Comparison of ENCODE assay signal across 17 mouse cellular contexts in the genomic region with DNA sequence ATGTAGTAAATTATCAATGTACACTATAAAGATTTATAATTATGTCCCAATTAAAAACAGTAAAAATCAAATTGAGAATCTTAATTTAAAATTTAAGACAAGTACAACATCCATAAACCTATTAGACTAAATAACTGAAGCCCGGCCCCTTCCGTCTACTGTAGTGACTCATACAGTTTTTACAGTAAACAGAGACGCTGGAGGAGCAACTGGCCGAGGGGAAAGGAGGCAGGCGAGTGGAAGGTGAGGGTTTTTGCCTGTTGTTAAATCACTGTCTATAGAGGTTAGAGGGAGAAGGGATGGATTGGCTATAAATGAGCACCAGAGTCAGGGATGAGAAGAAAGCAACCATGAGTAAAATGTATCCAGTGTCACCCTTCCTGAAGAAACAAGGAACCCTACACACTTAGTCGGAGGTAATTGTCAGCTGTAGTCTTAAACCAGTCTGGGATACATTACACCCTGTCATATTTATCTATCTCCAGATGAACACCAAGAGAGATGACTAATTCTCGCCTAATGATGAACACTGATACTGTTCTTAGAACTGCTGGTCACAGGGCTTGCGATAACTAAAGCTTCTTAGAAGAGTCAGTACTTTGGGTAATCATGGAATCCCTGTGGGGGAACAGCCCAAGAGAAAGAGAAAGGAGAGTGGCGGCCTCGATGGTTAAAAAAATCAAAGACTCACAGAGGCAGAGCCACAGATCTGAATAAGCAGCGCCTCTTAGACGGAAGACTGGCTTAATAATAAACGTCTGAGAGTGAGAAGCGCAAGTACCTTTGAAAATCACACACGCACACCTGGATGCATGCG.
DNase-seq lines count a peak whose midpoint lies in the region; ATAC-seq and TF ChIP-seq lines count a peak whose summit lies in the region.
"Had no signal": no experiment of that assay in that cellular context is flagged by ENCODE, and none has a peak within 500 bp of the region (broad histone marks: within the 10 kb centered on the region; RNA-seq: fewer than 3 reads in every experiment).

No protein-coding gene starts in this region.

- peak overlapping the region; percentile 27 for H3K4me2 ChIP-seq in heart, embryonic 13.5 days
- no peak overlapping the region; the same call in 1 of the 2 replicates for H3K4me2 ChIP-seq in midbrain, embryonic 14.5 days (ENCODE audit: low read length)
- no peak overlapping the region for H3K4me2 ChIP-seq in midbrain, embryonic 11.5 days
- H3K4me2 ChIP-seq: intestine, embryonic 15.5 days; neural tube, embryonic 12.5 days had no signal

- no peak for TF ChIP-seq CTCF in embryonic fibroblast, embryonic 13.5 days (IDR thresholded peaks at IDR 0.05; ENCODE audit: borderline replicate concordance, insufficient read depth, low read length)
- TF ChIP-seq CTCF in lung, adult 2 months (IDR thresholded peaks at IDR 0.05; ENCODE audit: insufficient read depth, low read length) = no peak

- H3K27ac ChIP-seq in heart, embryonic 13.5 days (replicated peaks) = no peak overlapping the region
- peak overlapping the region; percentile 46; the same call in 1 of the 2 replicates for H3K27ac ChIP-seq in midbrain, embryonic 14.5 days (replicated peaks; ENCODE audit: low read depth, low read length)
- H3K27ac ChIP-seq in midbrain, embryonic 11.5 days (ENCODE audit: low read depth, low read length) = no peak overlapping the region
- H3K27ac ChIP-seq in embryonic fibroblast, embryonic 13.5 days (ENCODE audit: insufficient read depth, low read length) = peak overlapping the region; percentile 85
- H3K27ac ChIP-seq: gastrocnemius, adult 2 months; intestine, embryonic 15.5 days; liver, embryonic 14.5 days; neural tube, embryonic 12.5 days had no signal

- peaks cover 14% of the 10 kb centered on the region for H3K4me1 ChIP-seq in heart, embryonic 13.5 days
- H3K4me1 ChIP-seq in midbrain, embryonic 14.5 days (ENCODE audit: control insufficient read depth, insufficient read depth, low read length) = peaks cover 14% of the 10 kb centered on the region; the same call in 1 of the 2 replicates
- H3K4me1 ChIP-seq in midbrain, embryonic 11.5 days (ENCODE audit: control insufficient read depth, insufficient read depth, low read length) = no peaks in the 10 kb centered on the region
- H3K4me1 ChIP-seq in embryonic fibroblast, embryonic 13.5 days (ENCODE audit: control insufficient read depth, insufficient read depth, low read length) = peaks cover 3% of the 10 kb centered on the region
- H3K4me1 ChIP-seq in lung, adult 2 months (ENCODE audit: control insufficient read depth, insufficient read depth, low read length) = peaks cover 2% of the 10 kb centered on the region
- H3K4me1 ChIP-seq: intestine, embryonic 15.5 days; neural tube, embryonic 12.5 days had no signal

- H3K9ac ChIP-seq in heart, embryonic 13.5 days = no peak overlapping the region
- H3K9ac ChIP-seq in midbrain, embryonic 14.5 days (replicated peaks; ENCODE audit: low read length) = no peak overlapping the region
- H3K9ac ChIP-seq in midbrain, embryonic 11.5 days (ENCODE audit: low read length) = no peak overlapping the region
- H3K9ac ChIP-seq: intestine, embryonic 15.5 days; liver, embryonic 14.5 days; neural tube, embryonic 12.5 days had no signal

- H3K27me3 ChIP-seq in heart, embryonic 13.5 days (replicated peaks) = no peaks in the 10 kb centered on the region
- no peaks in the 10 kb centered on the region for H3K27me3 ChIP-seq in midbrain, embryonic 14.5 days (ENCODE audit: control insufficient read depth, insufficient read depth, low read length)
- H3K27me3 ChIP-seq in midbrain, embryonic 11.5 days (ENCODE audit: control insufficient read depth, insufficient read depth, low read length) = no peaks in the 10 kb centered on the region
- H3K27me3 ChIP-seq: intestine, embryonic 15.5 days; neural tube, embryonic 12.5 days had no signal

- no peak for DNase-seq in heart, postnatal 36 days
- peak; percentile 33 for DNase-seq in midbrain, embryonic 14.5 days
- no peak for DNase-seq in midbrain, embryonic 11.5 days (ENCODE audit: low spot score, missing footprints)
- DNase-seq in right cerebral cortex, postnatal 25 days = no peak
- DNase-seq in lung, adult 2 months = no peak
- no peak for DNase-seq in ovary, postnatal 36 days (ENCODE audit: low spot score)
- DNase-seq: cerebellum, postnatal 10 days; embryo, embryonic 11 days; gastrocnemius, adult 2 months; heart, adult 18-20 months; right cerebral cortex, postnatal 4 days had no signal

- H3K36me3 ChIP-seq in heart, embryonic 13.5 days = peaks cover 16% of the 10 kb centered on the region
- no peaks in the 10 kb centered on the region for H3K36me3 ChIP-seq in midbrain, embryonic 14.5 days (ENCODE audit: control insufficient read depth, insufficient read depth, low read length)
- peaks cover 3% of the 10 kb centered on the region; the same call in 1 of the 2 replicates for H3K36me3 ChIP-seq in midbrain, embryonic 11.5 days (ENCODE audit: control insufficient read depth, insufficient read depth, low read length)
- H3K36me3 ChIP-seq: intestine, embryonic 15.5 days; neural tube, embryonic 12.5 days had no signal

- no peak for TF ChIP-seq POLR2A in embryonic fibroblast, embryonic 13.5 days (IDR thresholded peaks at IDR 0.05; ENCODE audit: low read depth, low read length)
- no peak for TF ChIP-seq POLR2A in lung, adult 2 months (IDR thresholded peaks at IDR 0.05; ENCODE audit: borderline replicate concordance, extremely low read depth, low read depth, low read length)

- no peak overlapping the region for H3K4me3 ChIP-seq in heart, embryonic 13.5 days
- H3K4me3 ChIP-seq in midbrain, embryonic 14.5 days (replicated peaks; ENCODE audit: low read depth, low read length) = no peak overlapping the region
- H3K4me3 ChIP-seq in midbrain, embryonic 11.5 days (ENCODE audit: low read depth, low read length) = no peak overlapping the region
- H3K4me3 ChIP-seq in embryonic fibroblast, embryonic 13.5 days (ENCODE audit: insufficient read depth, low read length) = no peak overlapping the region
- no peak overlapping the region for H3K4me3 ChIP-seq in lung, adult 2 months (replicated peaks; ENCODE audit: extremely low read depth, low read depth, low read length)
- H3K4me3 ChIP-seq: gastrocnemius, adult 2 months; intestine, embryonic 15.5 days; neural tube, embryonic 12.5 days had no signal

- H3K9me3 ChIP-seq in heart, embryonic 13.5 days = no peaks in the 10 kb centered on the region
- H3K9me3 ChIP-seq in midbrain, embryonic 14.5 days (ENCODE audit: control insufficient read depth, low read length) = no peaks in the 10 kb centered on the region
- no peaks in the 10 kb centered on the region for H3K9me3 ChIP-seq in midbrain, embryonic 11.5 days (ENCODE audit: control insufficient read depth, low read length)
- H3K9me3 ChIP-seq: intestine, embryonic 15.5 days; neural tube, embryonic 12.5 days had no signal

- no peak for ATAC-seq in heart, embryonic 13.5 days (ENCODE audit: extremely low read depth, insufficient number of reproducible peaks, low FRiP score, low TSS enrichment)
- ATAC-seq in midbrain, embryonic 14.5 days (ENCODE audit: low FRiP score, low TSS enrichment) = no peak
- no peak for ATAC-seq in midbrain, embryonic 11.5 days (ENCODE audit: low FRiP score)
- ATAC-seq: forebrain, embryonic 14.5 days; intestine, embryonic 15.5 days had no signal

- WGBS in heart, embryonic 13.5 days = 58% methylated on average over 16 of the region's 16 CpGs
- 61% methylated on average over 16 of the region's 16 CpGs for WGBS in midbrain, embryonic 14.5 days
- WGBS in midbrain, embryonic 11.5 days = 69% methylated on average over 16 of the region's 16 CpGs
- WGBS in lung, adult 2 months = 61% methylated on average over 16 of the region's 16 CpGs

- intact Hi-C loops in heart, postnatal 36 days (cut with DNase I) = no loop called here

Comparison
In these comparisons a context has a peak if more than half of its experiments do, and no peak if none do; other contexts are left out.
1. H3K27ac ChIP-seq: peak in midbrain, embryonic 14.5 days (single experiment) and embryonic fibroblast, embryonic 13.5 days (single experiment); none in heart, embryonic 13.5 days (single experiment) and midbrain, embryonic 11.5 days (single experiment).